Mouse (Mus musculus) right cerebral cortex, postnatal 4 days (tissue): ENCODE results near the gene 2810459M11Rik.

ENCODE experiments used
- DNase-seq: peaks from one replicate; pipeline ENCODE4 v3.0.0-alpha.2; 2022

Gene 2810459M11Rik

DNA sequence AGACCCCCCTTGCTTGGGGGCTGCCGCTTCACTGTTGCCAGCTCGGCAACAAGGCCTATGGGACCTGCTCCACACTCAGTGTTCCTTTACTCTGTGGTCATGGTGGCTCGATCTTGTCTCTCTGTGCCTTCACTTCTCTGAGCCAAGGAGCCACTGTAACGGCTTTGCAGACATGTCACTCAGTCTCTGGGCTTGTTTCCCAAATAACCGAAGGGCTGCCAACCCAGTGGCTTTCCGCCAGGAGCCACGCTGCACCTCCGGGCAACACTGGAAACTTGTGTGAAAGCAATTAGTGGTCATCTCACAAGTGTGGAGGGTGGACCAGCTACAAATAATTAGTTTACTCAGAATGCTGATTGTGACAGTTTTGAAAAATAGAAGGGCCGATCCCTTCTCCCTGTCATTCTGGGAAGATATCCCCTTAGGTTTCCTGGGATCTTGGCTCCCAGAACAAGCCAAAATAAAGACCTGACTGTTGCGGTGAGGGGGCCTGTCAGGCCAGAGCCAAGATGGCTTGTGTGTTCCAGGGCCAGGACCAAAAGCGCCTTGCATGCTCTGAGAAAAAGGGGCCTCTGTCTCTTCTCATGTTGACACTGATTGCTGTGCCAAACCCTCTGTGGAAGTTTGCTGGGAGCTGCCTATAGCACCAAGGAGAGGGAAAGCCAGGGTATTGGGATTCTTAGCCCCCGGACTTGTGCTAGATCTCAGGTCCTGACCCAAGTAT, 7.7 kb downstream of the 2810459M11Rik start:
- DNase-seq, result peak; percentile 76

DNA sequence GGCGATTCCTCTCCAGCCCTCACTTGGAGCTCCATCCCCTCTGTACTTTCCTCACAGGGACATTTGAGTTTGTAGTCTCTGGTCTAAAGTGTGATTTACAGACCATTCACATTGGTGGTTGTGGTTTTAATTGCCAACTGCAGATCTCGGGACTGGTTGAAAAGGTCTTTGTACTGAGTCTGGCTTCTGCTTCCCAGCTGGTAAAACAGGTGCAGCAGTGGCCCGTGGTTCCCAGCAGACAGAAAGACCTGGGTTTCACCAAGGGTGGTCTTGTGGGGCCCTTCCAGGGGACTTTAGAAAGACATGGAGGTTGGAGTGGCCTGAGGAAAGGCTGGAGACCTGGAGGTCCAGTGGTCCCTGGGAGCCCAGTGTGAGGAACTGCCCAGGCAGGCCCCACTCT, 9.3 kb downstream of the 2810459M11Rik start:
- DNase-seq, result no peak

DNA sequence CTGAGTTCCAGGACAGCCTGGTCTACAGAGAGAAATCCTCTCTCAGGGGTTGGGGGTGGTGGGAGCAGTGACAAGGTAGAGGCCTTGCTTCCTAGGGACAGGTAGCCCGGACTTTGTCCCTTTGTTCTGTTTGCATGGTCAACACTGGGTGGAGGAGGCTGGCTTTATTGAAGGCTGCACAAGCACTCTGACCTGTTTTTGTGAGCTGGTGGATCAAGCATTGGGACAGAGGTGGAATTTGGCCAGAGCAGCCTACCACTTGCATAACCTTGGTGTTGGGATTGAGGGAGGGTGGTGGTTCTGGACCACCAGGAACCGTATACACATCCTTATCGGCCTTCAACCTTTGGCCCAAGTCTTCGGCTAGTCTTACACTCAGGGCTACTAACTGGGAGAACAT, 10.6 kb downstream of the 2810459M11Rik start:
- no peak for DNase-seq

DNA sequence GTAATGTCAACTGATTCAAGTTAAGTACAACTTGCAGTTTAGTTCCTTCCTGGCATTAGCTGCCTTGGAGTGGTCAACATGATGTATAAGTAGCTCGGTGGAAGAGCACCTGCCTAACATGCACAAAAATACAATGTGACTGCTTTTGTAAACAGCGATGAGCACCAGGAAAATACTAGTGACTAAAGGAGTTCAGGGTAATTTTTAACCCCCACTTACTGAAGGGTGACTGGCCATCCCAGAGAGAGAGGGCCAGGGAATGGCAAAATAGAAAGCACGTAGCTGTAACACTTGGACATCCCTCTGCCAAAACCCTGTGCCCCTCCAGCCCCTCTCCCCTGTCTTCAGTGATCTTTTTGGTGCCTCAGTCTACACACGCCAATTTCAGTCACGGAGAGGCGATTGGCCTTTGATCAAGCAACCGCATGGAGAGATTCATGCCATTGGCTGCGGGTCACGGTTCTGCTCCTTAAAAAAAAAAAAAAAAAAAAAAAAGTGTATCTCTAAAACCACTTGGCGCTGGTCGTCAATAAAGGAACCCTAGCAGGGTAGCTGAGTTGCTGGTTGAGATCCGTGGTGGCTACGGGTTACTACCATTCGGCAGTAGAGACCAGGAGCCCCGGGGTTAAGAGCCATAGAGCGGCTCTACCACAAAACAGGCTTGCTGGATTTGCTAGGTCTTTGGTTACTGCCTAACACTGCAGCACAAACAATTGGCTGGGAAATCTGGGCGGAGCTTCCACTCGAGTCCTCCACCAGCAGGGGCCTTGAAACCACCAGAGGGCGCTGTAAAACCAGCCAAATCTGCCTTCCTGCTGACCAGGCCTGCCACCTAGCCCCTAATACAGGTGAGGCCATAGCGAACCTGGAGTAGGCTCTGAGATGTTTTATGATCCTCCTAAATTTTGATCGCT, 13.4 kb downstream of the 2810459M11Rik start:
- peak; percentile 93 for DNase-seq

DNA sequence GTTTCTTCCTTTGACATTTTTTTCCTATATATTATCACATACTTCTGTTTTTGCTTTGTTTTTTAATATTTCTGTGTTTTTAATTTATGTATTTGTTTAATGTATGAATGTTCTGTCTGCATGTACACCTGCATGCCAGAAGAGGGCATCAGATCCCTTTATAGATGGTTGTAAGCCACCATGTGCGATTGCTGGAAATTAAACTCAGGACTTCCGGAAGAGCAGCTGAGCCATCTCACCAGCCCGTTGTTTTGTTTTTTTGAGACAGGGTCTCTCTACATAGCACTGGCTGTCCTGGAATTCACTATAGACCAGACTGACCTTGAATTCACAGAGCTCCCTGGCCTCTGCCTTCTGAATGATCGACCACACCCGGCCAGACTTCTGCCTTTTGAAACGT, 16.9 kb downstream of the 2810459M11Rik start:
- no peak for DNase-seq

DNA sequence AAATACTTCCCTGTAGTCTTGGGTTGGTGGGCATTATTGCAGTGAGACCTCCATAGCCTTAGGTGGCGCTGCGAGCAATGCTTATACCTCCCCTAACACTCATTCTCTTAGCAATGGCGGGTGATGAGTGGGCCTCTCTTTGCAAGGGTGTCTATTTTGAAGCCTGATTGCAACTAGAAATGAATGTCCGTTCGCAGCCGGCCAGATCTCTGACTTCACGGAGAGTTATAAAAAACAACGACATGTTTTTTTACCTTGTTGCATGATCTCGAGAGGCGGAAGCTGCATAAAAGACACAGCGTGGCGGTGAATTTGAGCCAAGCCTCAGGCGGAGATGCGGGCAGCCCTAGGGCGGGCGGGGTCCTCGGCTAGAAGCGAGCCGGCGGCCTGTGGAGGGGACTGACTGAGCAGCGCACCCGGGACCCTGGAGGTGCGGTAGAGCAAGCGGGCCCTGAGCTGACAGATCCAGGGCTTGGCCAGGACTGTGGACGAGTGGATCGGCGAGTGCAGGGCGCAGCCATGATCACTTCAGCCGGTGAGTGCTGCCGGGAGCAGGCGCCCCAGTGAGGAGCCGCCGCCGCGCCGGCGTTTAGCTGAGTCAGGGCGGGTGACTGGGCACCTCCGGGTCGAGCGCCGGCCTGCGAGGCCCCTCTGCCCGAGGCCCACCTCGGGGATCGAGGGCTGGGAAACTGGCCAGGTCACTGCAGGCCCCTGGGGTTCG, 18.8 kb downstream of the 2810459M11Rik start, which contains the start of gene Psmd1:
TSS of gene Psmd1 (plus strand) at position 117 of the 721 bp plus-strand sequence.
- DNase-seq, result peak; percentile 87

DNA sequence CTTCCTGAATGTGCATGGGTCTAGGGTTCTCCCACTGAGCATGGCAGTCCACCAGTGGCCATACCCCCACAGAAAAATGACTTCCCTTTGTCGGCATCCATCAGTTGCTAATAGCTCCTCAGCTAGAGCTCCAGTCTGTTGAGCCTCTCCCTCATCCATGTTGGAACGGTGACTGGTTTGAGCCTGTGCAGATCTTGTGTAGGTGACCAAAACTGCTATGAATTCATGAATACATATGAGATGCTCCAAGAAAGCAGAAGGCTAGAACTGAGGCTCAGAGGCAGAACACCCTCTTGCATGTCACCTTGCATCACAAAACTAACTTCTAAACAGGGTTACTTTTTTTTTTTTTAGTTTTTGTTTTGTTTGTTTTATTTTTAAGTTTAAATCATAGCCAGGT, 30.9 kb downstream of the 2810459M11Rik start:
- no peak for DNase-seq

DNA sequence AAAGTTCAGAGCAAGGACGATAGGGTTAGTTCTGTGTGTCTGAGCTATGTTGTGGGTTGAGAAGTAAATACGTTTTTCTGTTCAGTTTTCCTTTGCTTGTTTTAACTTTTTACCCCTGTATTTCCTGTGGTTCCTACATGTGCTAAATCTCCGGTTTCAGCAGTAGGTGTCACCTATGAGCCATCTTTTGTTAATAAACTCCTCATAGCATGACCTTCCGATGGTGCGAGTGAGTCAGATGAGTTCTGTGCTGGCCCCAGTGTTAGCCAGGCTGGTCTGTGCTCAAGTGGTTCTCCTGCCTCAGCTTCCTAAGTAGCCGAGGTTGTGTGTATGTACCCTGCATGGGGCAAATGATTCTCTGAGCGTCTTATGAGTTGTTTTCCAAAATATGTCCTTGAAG, 48.8 kb downstream of the 2810459M11Rik start:
- DNase-seq, result no peak

DNA sequence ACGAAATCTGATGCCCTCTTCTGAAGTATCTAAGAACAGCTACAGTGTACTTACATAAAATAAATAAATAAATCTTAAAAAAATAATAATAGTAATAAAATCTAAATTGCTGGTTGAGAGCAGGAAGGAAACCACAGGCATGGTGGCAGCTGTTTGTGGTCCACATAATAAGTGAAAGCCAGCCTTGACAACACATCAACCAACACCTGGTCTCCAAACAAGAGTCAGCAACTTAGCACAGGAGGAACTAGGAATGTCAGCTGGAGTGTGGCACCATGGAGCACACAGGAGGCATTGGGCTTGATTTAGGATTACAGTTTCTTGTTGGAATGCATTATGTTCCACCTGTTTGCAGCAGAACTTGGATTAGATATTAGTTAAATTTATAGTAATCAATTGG, 59.4 kb downstream of the 2810459M11Rik start:
- DNase-seq, result no peak
